Mouse (Mus musculus) liver, adult 2 months (tissue): ENCODE data around the gene Dnajb8. TPM values are rescaled to one million over a fixed set of nuclear protein-coding genes. Genes with fewer than 3 reads are reported as not detected.
A peak's percentile ranks its signal among the peaks of the same experiment; 100 is the strongest.

Experiments used
- DNase-seq: peaks from one replicate; pipeline ENCODE4 v3.0.0-alpha.2; 2011; ENCODE audit warnings: low read depth, low spot score; ENCODE audit errors: extremely low read depth
- H3K27ac ChIP-seq: fragments of 200-500 bp; replicated peaks from 2 replicates; pipeline ENCODE4 v1.5.1; 2012; ENCODE audit warnings: low read depth, mild to moderate bottlenecking, control low read depth, inconsistent platforms, low read length; ENCODE audit not compliant: insufficient read depth
- H3K27me3 ChIP-seq: fragments of 200-500 bp; 2 replicates; pipeline ENCODE4 v1.6.1; 2012; ENCODE audit warnings: mild to moderate bottlenecking, moderate library complexity, low read length, inconsistent platforms; ENCODE audit not compliant: control insufficient read depth, insufficient read depth
- H3K36me3 ChIP-seq: fragments of 200-500 bp; 2 replicates; pipeline ENCODE4 v1.6.1; 2012; ENCODE audit warnings: low read length, inconsistent platforms; ENCODE audit not compliant: control insufficient read depth, insufficient read depth
- H3K4me1 ChIP-seq: fragments of 200-500 bp; 2 replicates; pipeline ENCODE4 v1.6.1; 2011; ENCODE audit warnings: low read length; ENCODE audit not compliant: control insufficient read depth, insufficient read depth
- H3K4me3 ChIP-seq: fragments of 200-500 bp; 2 replicates; pipeline ENCODE4 v1.5.1; 2011; ENCODE audit warnings: low read depth, mild to moderate bottlenecking, control low read depth, low read length, moderate library complexity; ENCODE audit not compliant: insufficient read depth
- H3K79me2 ChIP-seq: fragments of 200-500 bp; 2 replicates; pipeline ENCODE4 v1.6.1; 2012; ENCODE audit warnings: inconsistent platforms, mild to moderate bottlenecking, low read length, moderate library complexity; ENCODE audit not compliant: control insufficient read depth, insufficient read depth
- H3K9ac ChIP-seq: fragments of 200-500 bp; 2 replicates; pipeline ENCODE4 v1.6.1; 2012; ENCODE audit warnings: low read depth, mild to moderate bottlenecking, control low read depth, inconsistent platforms, low read length
- CTCF ChIP-seq: fragments of 200-500 bp; IDR thresholded peaks from 2 replicates; pipeline ENCODE4 v1.5.1; 2011; ENCODE audit warnings: low read depth, low read length, control low read depth
- POLR2A ChIP-seq: fragments of 200-500 bp; IDR thresholded peaks from 2 replicates; pipeline ENCODE4 v1.6.1; 2011; ENCODE audit warnings: low read length, control low read depth; ENCODE audit not compliant: insufficient read depth; ENCODE audit errors: extremely low read depth
- WGBS: fragments of 180-500 bp; shearing (Covaris S2); methylation state at CpG from one replicate; pipeline ENCODE4 v1.1.7; 2018; 5-methylcytosine and 5-hydroxymethylcytosine counted together
- polyA plus RNA-seq: library from polyadenylated mRNA; depleted of rRNA; stranded (reverse); fragments of >200 nt; gene quantifications from 2 replicates; pipeline ENCODE4 v1.2.3, GENCODE M21; 2012; rRNA removed
- total RNA-seq: library from RNA; depleted of rRNA; stranded (reverse); fragments of >200 nt; gene quantifications from 2 replicates; pipeline ENCODE4 v1.2.3, GENCODE M21; 2014; rRNA removed

Gene Dnajb8
- total RNA-seq (not detected in 2 replicates), polyA plus RNA-seq (not detected in 2 replicates)

GRCm38 (mm10) chr6:88221968-88222367, at the start of gene Dnajb8:
Gene Dnajb8, plus strand, starts transcription at chr6:88222268.
- H3K36me3 ChIP-seq, result no peaks in the 10 kb centered on the region
- 56% methylated on average over 10 of the region's 10 CpGs for WGBS
- no peak within 1 kb of the TSS for H3K4me3 ChIP-seq
- TF ChIP-seq CTCF, result no peak
- TF ChIP-seq POLR2A, result no peak
- H3K27me3 ChIP-seq, result no peaks in the 10 kb centered on the region
- no peak within 1 kb of the TSS for H3K27ac ChIP-seq
- no peaks in the 10 kb centered on the region for H3K79me2 ChIP-seq
- H3K4me1 ChIP-seq, result no peaks in the 10 kb centered on the region
- H3K9ac ChIP-seq, result no peak within 1 kb of the TSS
- no peak for DNase-seq

GRCm38 (mm10) chr6:88174191-88174590, 47.9 kb upstream of the Dnajb8 start:
- Histone ChIP-seq H3K79me2 (no peaks in the 10 kb centered on the region), H3K27me3 (no peaks in the 10 kb centered on the region), H3K9ac (no peak overlapping the region), H3K27ac (no peak overlapping the region), H3K36me3 (no peaks in the 10 kb centered on the region), H3K4me3 (no peak overlapping the region), H3K4me1 (no peaks in the 10 kb centered on the region)
- TF ChIP-seq CTCF (no peak), POLR2A (no peak)
- no peak for DNase-seq
- WGBS, result 85% methylated on average over 3 of the region's 3 CpGs

- no peak overlapping the region for H3K4me3 ChIP-seq
- no peak overlapping the region for H3K27ac ChIP-seq
- H3K79me2 ChIP-seq, result no peaks in the 10 kb centered on the region
- WGBS, result 89% methylated on average over 2 of the region's 2 CpGs
- no peaks in the 10 kb centered on the region for H3K36me3 ChIP-seq
- H3K27me3 ChIP-seq, result no peaks in the 10 kb centered on the region
- H3K9ac ChIP-seq, result no peak overlapping the region
- TF ChIP-seq POLR2A (no peak), CTCF (no peak)
- no peaks in the 10 kb centered on the region for H3K4me1 ChIP-seq
- no peak for DNase-seq
These were observed 47.4 kb upstream of the Dnajb8 start for GRCm38 (mm10) chr6:88174676-88175075.

- no peak overlapping the region for H3K9ac ChIP-seq
- no peaks in the 10 kb centered on the region for H3K79me2 ChIP-seq
- H3K36me3 ChIP-seq, result no peaks in the 10 kb centered on the region
- H3K4me1 ChIP-seq, result no peaks in the 10 kb centered on the region
- no peak for DNase-seq
- TF ChIP-seq CTCF, result no peak
- no peak for TF ChIP-seq POLR2A
- H3K4me3 ChIP-seq, result no peak overlapping the region
- peaks cover 7% of the 10 kb centered on the region; the same call in 1 of the 2 replicates for H3K27me3 ChIP-seq
- 67% methylated on average over 4 of the region's 4 CpGs for WGBS
- no peak overlapping the region for H3K27ac ChIP-seq
These were observed 37.4 kb upstream of the Dnajb8 start for GRCm38 (mm10) chr6:88184671-88185070.

- no peak for TF ChIP-seq POLR2A
- no peak for TF ChIP-seq CTCF
- no peaks in the 10 kb centered on the region for H3K36me3 ChIP-seq
- WGBS, result 79% methylated on average over 6 of the region's 6 CpGs
- no peak overlapping the region for H3K27ac ChIP-seq
- peaks cover 16% of the 10 kb centered on the region for H3K27me3 ChIP-seq
- H3K4me3 ChIP-seq, result no peak overlapping the region
- no peak overlapping the region for H3K9ac ChIP-seq
- DNase-seq, result no peak
- no peaks in the 10 kb centered on the region for H3K4me1 ChIP-seq
- H3K79me2 ChIP-seq, result no peaks in the 10 kb centered on the region
These were observed 33.9 kb upstream of the Dnajb8 start for GRCm38 (mm10) chr6:88188148-88188547.

GRCm38 (mm10) chr6:88189312-88190042, 32.6 kb upstream of the Dnajb8 start:
- Histone ChIP-seq H3K4me3 (peak overlapping the region; percentile 62; the same call in 1 of the 2 replicates), H3K79me2 (no peaks in the 10 kb centered on the region), H3K9ac (no peak overlapping the region), H3K27ac (no peak overlapping the region), H3K36me3 (no peaks in the 10 kb centered on the region), H3K27me3 (peaks cover 27% of the 10 kb centered on the region), H3K4me1 (no peaks in the 10 kb centered on the region)
- TF ChIP-seq CTCF (peak; percentile 86), POLR2A (no peak)
- WGBS, result 1% methylated on average over 56 of the region's 56 CpGs
- no peak for DNase-seq
